Mouse (Mus musculus): ENCODE data around the gene Atp1b1. TPM values are rescaled to one million over a fixed set of nuclear protein-coding genes. Genes with fewer than 3 reads are reported as not detected.

The Atp1b1 gene
- polyA plus RNA-seq, 1 experiment from 2014 or later: 131 TPM

DNA sequence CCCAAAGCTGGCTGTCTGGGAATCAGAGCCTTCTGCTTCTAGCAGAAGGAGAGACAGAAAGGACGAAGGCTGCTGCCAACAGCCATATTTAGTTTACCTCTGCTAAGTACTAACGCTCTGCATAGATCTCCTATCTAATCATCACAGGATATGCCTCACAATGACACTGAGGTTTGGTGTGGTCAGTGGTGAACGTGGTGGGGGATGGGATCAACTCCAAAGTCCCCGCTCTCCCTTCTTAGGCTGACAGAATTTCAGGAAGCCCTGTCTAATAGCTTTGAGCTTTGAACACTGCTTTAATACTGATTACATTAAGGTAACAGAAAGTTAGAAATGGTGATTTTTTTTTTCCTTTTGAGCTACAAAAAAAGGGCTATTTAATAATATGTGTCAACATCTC, 7.9 kb downstream of the Atp1b1 start:
- Histone ChIP-seq H3K27me3 (no peaks in the 10 kb centered on the region), H3K4me3 (no peak overlapping the region), H3K4me1 (replicated peaks) (peaks cover 18% of the 10 kb centered on the region), H3K4me2 (no peak overlapping the region), H3K36me3 (peaks cover 70% of the 10 kb centered on the region), H3K9me3 (no peaks in the 10 kb centered on the region), H3K9ac (no peak overlapping the region), H3K27ac (no peak overlapping the region)
- ATAC-seq (ENCODE audit: low FRiP score): no peak
- WGBS: 92% methylated on average over 4 of the region's 4 CpGs

DNA sequence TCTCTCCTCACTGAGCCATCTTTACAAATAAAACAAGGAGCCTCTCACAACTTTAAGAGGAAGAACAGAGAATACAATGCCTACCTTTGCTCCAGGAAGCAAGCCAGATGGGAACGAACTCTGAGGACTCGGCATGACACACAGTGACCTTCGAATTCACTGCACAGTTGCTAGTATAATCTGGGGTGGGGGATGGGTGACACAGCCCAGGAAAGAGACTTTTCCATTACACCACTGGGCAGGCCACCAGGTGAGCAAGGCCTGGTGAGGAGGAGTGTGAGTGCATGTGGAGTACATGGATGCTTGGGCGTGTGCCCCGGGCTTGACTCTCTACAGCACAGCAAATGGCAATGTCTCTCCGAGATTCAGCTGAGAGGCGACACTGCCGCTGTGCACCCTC, 8.5 kb downstream of the Atp1b1 start:
- Histone ChIP-seq H3K4me2 (no peak overlapping the region), H3K4me1 (replicated peaks) (peaks cover 12% of the 10 kb centered on the region), H3K27ac (no peak overlapping the region), H3K36me3 (peaks cover 76% of the 10 kb centered on the region), H3K4me3 (no peak overlapping the region), H3K9ac (no peak overlapping the region), H3K27me3 (no peaks in the 10 kb centered on the region), H3K9me3 (no peaks in the 10 kb centered on the region)
- no peak for ATAC-seq (ENCODE audit: low FRiP score)
- 93% methylated on average over 8 of the region's 8 CpGs for WGBS

DNA sequence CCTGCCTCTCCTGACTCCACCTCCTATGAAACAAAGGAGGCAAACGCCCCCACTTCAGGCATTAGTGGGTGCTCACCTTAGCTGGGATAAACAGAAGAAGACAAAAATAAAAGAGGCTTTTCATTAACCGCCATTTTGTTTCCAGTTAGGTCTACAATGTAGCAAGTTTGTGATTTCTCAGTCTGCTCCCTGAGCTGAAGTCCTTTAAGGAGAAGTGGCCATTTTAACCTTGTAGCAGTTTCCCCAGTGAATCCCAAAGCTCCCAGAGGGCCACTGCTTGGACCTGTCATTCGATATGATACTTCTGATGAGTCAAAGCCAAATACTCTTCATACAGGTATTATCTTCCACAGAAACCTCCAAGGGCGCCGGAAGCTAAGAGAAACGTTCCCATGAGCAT, 10.6 kb downstream of the Atp1b1 start:
- no peak overlapping the region for H3K4me3 ChIP-seq
- no peak overlapping the region for H3K9ac ChIP-seq
- WGBS: 91% methylated on average over 6 of the region's 6 CpGs
- H3K9me3 ChIP-seq: no peaks in the 10 kb centered on the region
- no peaks in the 10 kb centered on the region for H3K27me3 ChIP-seq
- H3K4me1 ChIP-seq (replicated peaks): no peaks in the 10 kb centered on the region
- H3K36me3 ChIP-seq: peaks cover 88% of the 10 kb centered on the region
- H3K4me2 ChIP-seq: no peak overlapping the region
- no peak overlapping the region for H3K27ac ChIP-seq
- no peak for ATAC-seq (ENCODE audit: low FRiP score)

DNA sequence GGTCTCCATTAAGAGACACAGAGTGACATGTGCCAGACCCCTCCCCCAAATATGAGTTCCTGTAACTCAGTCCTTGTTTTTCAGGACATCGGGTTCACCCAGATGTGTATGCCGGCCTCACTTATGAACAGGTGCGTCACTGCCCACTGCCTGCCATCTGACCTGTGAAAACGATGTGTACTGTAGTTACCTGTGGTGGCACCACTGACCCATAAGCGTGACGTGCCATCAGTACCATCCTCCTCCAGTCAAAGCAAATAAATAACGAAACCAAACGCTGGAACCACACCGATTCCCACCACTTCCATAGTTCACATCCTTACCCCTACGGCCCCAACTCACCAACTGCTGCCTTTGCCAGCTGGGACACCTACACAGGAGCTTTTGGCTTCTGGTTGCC, 11.6 kb downstream of the Atp1b1 start:
- 0 out of 2 replicates have a peak, but pooled peaks cover 3% of the 10 kb centered on the region for H3K4me1 ChIP-seq (replicated peaks)
- no peak for ATAC-seq (ENCODE audit: low FRiP score)
- H3K27me3 ChIP-seq: no peaks in the 10 kb centered on the region
- peaks cover 89% of the 10 kb centered on the region for H3K36me3 ChIP-seq
- WGBS: 92% methylated on average over 10 of the region's 10 CpGs
- no peaks in the 10 kb centered on the region for H3K9me3 ChIP-seq
- no peak overlapping the region for H3K4me3 ChIP-seq
- H3K4me2 ChIP-seq: no peak overlapping the region
- no peak overlapping the region for H3K9ac ChIP-seq
- no peak overlapping the region for H3K27ac ChIP-seq

DNA sequence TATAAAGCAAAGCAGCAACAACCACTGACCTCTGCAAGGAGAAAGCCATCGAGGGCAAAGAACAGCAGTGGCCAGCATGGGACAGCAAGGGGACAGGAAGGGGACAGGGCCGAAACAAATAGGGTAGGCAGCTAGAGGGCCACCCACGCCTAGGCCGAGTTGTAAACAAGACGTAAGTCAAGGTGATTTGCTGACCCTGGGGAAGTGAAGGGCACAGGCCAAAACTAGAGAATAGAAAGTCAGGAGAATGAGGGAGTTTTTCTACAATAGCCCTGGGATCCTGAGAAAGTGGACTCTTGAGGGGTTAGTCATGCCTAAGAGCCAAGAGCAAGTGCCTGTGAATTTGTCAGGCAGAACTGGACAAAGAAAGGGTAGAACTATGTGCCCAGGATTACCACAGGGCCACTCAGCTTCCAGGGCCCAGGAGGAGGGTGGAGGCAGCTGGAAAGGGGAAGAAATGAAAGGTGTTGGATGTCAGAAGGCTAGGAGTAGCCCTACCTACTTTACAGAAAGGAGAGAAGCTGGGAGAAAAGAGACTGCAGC, 12.5 kb downstream of the Atp1b1 start:
- H3K27ac ChIP-seq: no peak overlapping the region
- H3K4me1 ChIP-seq (replicated peaks): 0 out of 2 replicates have a peak, but pooled peaks cover 4% of the 10 kb centered on the region
- 88% methylated on average over 5 of the region's 5 CpGs for WGBS
- H3K27me3 ChIP-seq: no peaks in the 10 kb centered on the region
- H3K9me3 ChIP-seq: no peaks in the 10 kb centered on the region
- peaks cover 89% of the 10 kb centered on the region for H3K36me3 ChIP-seq
- no peak overlapping the region for H3K4me3 ChIP-seq
- no peak overlapping the region for H3K9ac ChIP-seq
- no peak for ATAC-seq (ENCODE audit: low FRiP score)
- no peak overlapping the region for H3K4me2 ChIP-seq

DNA sequence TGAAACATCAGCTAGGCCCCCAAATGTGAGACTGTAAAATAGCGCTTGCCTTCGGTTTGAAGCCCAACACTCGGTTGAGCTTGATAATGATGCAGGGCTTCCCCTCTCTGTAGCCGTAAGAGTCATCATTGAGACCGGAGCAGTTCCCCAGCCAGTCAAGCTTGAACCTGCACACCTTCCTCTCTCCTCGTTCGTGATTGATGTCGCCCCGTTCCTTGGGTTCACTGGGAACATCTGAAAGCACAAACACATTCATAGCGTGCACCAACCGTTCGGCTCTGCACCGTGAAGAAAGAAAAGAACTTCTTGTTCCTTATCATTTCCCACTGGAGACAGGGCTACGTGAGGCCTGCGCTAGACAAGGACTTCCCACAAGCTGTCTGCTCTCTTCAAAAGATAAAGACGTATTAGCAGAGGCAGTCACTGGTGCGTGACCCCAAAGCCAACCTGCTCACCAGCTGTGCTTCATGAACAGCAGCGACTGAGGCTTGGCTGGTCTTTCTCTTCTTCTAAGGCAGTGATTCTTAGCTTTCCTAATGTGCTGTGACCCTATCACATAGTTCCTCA, 16.7 kb downstream of the Atp1b1 start:
- no peak for ATAC-seq (ENCODE audit: low FRiP score)
- H3K9ac ChIP-seq: no peak overlapping the region
- no peaks in the 10 kb centered on the region for H3K27me3 ChIP-seq
- H3K4me2 ChIP-seq: no peak overlapping the region
- peaks cover 98% of the 10 kb centered on the region for H3K36me3 ChIP-seq
- 0 out of 2 replicates have a peak, but pooled peaks cover 4% of the 10 kb centered on the region for H3K4me1 ChIP-seq (replicated peaks)
- WGBS: 63% methylated on average over 18 of the region's 18 CpGs
- H3K27ac ChIP-seq: no peak overlapping the region
- no peak overlapping the region for H3K4me3 ChIP-seq
- no peaks in the 10 kb centered on the region for H3K9me3 ChIP-seq

DNA sequence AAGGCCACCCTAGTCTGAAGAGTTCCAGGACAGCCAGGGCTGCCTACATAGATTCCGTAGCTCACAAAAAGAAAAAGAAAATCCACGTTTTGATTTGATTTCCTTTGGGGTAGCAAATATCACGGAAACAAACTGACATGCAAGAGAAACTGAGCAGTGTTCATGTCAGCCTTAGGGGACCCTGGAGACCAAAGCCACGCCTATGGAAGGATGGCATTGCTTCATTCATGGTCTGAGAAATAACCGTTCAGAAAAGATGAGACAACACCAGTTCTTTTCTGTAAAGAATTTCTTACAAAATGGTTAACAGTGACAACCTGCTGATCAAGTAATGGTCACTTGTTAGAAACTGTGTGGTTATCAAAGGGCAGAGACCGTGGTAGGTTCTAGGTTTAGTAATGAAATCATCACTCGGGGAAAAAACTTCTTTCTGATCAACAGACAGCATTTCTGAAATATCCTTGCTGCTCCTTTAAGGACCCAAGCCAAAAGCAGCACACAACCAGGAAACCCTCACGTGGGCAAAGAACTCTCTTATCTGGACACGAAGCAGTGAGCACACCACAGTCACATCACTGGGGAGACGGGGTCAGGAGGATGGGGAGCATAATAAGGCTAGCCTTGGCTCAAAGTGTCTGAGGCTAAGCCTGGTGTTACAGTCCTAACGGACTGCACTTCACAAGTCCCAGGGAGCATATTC, 17.3 kb downstream of the Atp1b1 start:
- H3K9me3 ChIP-seq: no peaks in the 10 kb centered on the region
- H3K27ac ChIP-seq: no peak overlapping the region
- no peak overlapping the region for H3K4me3 ChIP-seq
- ATAC-seq (ENCODE audit: low FRiP score): no peak
- no peak overlapping the region for H3K4me2 ChIP-seq
- 88% methylated on average over 11 of the region's 11 CpGs for WGBS
- H3K4me1 ChIP-seq (replicated peaks): peaks cover 4% of the 10 kb centered on the region; the same call in 1 of the 2 replicates
- no peaks in the 10 kb centered on the region for H3K27me3 ChIP-seq
- H3K36me3 ChIP-seq: peaks cover 98% of the 10 kb centered on the region
- H3K9ac ChIP-seq: no peak overlapping the region

DNA sequence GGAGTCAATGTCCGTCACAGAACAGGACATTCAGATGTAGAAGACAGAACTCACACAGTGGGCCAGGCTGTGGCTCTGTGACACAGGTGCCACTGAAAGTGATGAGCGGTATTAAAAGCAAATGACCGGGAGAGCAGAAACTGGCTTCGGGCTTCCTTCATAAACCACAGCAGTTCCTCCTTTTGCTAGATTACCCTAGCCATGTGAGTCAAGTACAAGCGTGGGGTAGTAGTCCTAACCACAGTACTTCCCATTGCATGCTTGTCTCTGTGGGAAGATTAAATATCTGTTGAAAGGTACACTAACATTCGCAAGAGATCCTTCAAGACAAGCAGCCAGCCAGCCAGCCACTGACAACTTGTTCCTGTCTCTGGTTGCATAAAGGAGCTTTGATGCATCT, 17.9 kb downstream of the Atp1b1 start:
- Histone ChIP-seq H3K27ac (no peak overlapping the region), H3K4me3 (no peak overlapping the region), H3K4me1 (replicated peaks) (peaks cover 4% of the 10 kb centered on the region; the same call in 1 of the 2 replicates), H3K9me3 (no peaks in the 10 kb centered on the region), H3K4me2 (no peak overlapping the region), H3K27me3 (no peaks in the 10 kb centered on the region), H3K36me3 (peaks cover 96% of the 10 kb centered on the region), H3K9ac (no peak overlapping the region)
- 94% methylated on average over 6 of the region's 6 CpGs for WGBS
- no peak for ATAC-seq (ENCODE audit: low FRiP score)

DNA sequence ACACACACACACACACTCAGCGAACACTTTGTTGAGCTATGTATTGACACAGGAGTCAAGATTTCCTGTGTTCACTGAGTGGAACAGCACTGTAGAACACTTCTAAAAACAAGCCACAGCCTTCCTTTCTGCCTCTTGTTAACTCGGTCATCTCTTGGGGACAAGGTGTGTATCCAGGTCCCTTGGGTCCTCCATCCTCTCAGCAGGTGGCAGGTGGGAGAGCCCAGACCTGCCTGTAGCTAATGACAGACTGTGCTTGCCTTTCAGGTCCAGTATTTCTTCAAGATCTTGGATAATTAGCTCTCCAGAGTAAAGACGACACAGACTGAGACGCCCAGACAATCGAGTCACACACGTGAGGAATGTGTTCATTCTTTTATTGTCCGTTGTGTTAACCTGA, 21.4 kb downstream of the Atp1b1 start:
- no peak overlapping the region for H3K4me2 ChIP-seq
- no peak overlapping the region for H3K9ac ChIP-seq
- WGBS: 90% methylated on average over 7 of the region's 7 CpGs
- ATAC-seq (ENCODE audit: low FRiP score): no peak
- peaks cover 6% of the 10 kb centered on the region; the same call in 1 of the 2 replicates for H3K4me1 ChIP-seq (replicated peaks)
- H3K4me3 ChIP-seq: no peak overlapping the region
- H3K36me3 ChIP-seq: peaks cover 63% of the 10 kb centered on the region
- no peaks in the 10 kb centered on the region for H3K27me3 ChIP-seq
- no peaks in the 10 kb centered on the region for H3K9me3 ChIP-seq
- no peak overlapping the region for H3K27ac ChIP-seq

DNA sequence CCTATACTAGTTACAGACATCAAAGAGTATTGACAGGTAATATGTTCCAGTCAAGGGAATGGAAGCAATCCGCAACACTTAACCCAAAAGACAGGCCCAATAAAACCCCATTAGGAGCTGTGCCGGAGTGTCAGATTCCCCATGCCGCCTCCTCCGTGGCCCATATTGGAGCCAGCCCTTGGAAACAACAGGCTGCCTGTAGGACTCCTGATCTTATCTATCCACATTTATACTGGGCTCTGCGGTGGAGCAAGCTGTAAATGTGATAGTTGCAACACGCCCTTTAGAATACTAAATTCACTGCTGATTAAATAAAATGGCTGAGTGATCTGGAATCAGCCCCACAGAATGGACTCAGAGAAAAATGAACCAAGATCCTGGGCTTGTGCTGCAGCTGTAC, 24.1 kb downstream of the Atp1b1 start:
- Histone ChIP-seq H3K36me3 (peaks cover 36% of the 10 kb centered on the region), H3K4me2 (no peak overlapping the region), H3K27me3 (no peaks in the 10 kb centered on the region), H3K4me1 (replicated peaks) (peaks cover 3% of the 10 kb centered on the region; the same call in 1 of the 2 replicates), H3K27ac (no peak overlapping the region), H3K9ac (no peak overlapping the region), H3K4me3 (no peak overlapping the region), H3K9me3 (no peaks in the 10 kb centered on the region)
- WGBS: 82% methylated on average over 6 of the region's 6 CpGs
- ATAC-seq (ENCODE audit: low FRiP score): no peak

DNA sequence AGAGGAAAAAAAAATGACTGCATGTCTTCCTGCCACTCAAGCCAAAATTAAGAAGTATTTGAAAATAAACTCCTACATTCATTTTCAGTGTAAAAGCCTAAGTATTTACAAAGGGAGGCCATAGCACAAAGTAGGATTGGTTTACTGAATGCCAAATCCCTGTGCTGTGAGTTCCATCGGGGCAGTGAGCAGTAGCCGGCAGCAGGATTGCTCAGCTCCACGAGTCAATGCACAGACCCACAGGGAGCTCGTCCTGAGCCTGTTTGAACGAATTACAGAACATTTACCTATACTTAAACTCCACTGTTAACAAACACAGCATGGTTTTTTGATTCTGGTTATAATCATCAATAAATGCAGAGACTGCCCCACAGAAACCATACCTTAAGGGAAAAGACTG, 25.5 kb downstream of the Atp1b1 start:
- Histone ChIP-seq H3K4me3 (no peak overlapping the region), H3K36me3 (peaks cover 22% of the 10 kb centered on the region), H3K4me2 (no peak overlapping the region), H3K27ac (no peak overlapping the region), H3K9me3 (no peaks in the 10 kb centered on the region), H3K9ac (no peak overlapping the region), H3K27me3 (no peaks in the 10 kb centered on the region), H3K4me1 (replicated peaks) (peaks cover 3% of the 10 kb centered on the region; the same call in 1 of the 2 replicates)
- WGBS: 84% methylated on average over 5 of the region's 5 CpGs
- no peak for ATAC-seq (ENCODE audit: low FRiP score)

DNA sequence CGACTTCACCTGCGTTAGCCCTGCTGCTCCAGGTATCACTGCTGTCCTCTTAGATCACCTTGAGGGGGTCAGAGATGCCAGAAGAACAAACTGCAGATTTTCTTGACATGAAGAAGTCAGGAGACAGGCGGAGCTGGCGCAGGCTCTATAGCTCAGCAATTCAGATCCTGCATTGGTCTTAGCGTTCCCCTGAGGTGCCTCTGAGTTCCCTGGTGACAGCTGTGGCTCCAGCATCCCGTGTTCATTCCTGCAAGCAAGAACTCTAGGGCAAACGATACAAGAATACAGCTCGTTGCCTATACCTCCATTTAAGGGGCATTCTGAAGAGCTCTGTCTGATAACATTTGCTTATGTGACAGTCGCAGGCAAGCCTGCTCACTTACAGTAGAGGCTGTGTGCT, 29.5 kb downstream of the Atp1b1 start:
- Histone ChIP-seq H3K4me2 (no peak overlapping the region), H3K4me3 (no peak overlapping the region), H3K27me3 (no peaks in the 10 kb centered on the region), H3K36me3 (no peaks in the 10 kb centered on the region; the same call in 1 of the 2 replicates), H3K9ac (no peak overlapping the region), H3K27ac (no peak overlapping the region), H3K9me3 (no peaks in the 10 kb centered on the region), H3K4me1 (replicated peaks) (no peaks in the 10 kb centered on the region)
- ATAC-seq (ENCODE audit: low FRiP score): no peak
- whole genome bisulfite sequencing: 90% methylated on average over 9 of the region's 9 CpGs

DNA sequence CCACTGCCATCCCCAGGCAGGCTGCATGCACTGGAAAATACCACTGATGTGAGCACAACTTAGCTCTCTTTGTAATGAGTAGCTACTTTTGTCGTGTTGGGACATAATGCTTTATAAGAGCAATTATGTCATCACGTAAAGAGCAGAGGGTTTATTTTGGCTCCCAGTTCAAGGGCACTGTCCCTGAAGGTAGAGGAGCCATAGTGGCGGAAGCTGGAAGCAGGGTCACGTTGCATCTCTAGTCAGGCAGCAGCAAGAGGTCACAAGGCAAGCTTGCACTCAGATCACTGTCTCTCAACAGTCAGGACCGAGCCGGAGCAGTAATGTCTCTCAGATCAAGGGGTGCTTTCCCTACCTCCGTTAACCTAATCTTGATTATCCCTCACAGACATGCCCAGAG, 30.4 kb downstream of the Atp1b1 start:
- no peaks in the 10 kb centered on the region for H3K4me1 ChIP-seq (replicated peaks)
- no peak overlapping the region for H3K4me3 ChIP-seq
- no peak overlapping the region for H3K9ac ChIP-seq
- H3K4me2 ChIP-seq: no peak overlapping the region
- H3K36me3 ChIP-seq: no peaks in the 10 kb centered on the region; the same call in 1 of the 2 replicates
- 86% methylated on average over 7 of the region's 7 CpGs for WGBS
- no peaks in the 10 kb centered on the region for H3K27me3 ChIP-seq
- no peaks in the 10 kb centered on the region for H3K9me3 ChIP-seq
- H3K27ac ChIP-seq: no peak overlapping the region
- ATAC-seq (ENCODE audit: low FRiP score): no peak

All from hindbrain, embryonic 13.5 days (tissue).